Mouse (Mus musculus) lung, postnatal 4 days (tissue): ENCODE results near the gene Hagh.

Source experiments
- DNase-seq, 2 experiments: peaks; one replicate each; pipeline ENCODE4 v3.0.0; 2021

The Hagh gene

GRCm38 (mm10) chr17:24886932-24887271 is 47.0 kb downstream of the Hagh start:
- no peak for DNase-seq

DNA sequence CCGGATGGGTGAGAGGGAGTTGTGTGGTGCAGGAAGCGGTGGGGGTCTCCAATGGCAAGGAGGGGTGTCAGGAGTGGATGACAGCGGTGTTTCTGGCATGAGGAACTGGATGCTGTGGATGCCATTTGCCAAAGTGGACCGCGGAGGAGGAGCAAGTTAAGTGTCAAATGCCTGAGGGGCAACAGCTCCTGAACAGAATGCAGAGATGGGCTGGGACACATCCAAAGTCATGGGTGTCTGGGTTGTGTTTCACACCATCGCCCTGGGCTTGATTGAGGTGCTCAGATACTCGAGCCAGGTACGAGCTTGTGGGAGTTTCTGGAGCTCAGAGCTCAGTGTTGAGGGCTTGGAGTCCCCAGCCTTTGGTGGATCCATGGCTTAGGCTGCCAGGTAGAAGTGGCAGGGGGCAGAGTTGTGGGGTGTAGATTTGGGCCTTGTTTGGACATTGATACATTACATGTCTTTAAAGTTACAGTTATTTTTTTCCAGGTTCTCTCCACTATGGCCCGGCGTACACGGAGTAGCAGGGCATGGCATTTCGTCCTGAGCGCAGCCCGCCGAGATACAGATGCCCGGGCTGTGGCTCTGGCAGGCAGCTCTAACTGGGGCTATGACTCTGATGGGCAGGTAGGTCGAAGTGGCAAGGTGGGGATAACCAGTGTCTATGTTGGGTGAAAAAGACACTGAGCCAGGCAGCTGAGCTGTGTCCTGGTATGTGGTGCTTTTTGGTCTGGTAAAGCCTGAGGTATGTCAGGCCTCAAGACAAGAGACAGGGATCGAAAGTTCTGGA is 47.5 kb downstream of the Hagh start:
- peak in 1 of 2 experiments; percentile 26 for DNase-seq

DNA sequence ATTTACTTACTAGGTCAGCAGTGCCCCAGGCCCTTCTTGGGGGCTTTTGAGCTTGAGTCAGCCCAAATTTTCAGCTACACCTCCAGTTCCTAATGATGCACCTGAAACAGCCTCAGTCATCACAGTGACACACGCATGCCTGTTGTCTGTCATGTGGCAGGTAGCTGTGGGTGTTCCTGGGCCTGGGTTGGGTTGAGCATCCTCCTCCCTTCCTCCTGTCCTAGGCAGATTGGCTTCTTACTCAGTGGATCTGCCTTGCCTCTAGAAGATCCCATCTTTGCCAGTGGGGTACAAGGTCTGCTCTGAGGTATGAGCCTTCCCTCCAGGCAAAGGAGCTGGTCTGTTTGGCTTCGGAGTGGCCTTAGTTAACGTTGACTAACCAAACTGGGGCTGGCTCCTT is 48.9 kb downstream of the Hagh start:
- no peak for DNase-seq

- no peak for DNase-seq
Measured at GRCm38 (mm10) chr17:24890151-24891092, 50.5 kb downstream of the Hagh start.

GRCm38 (mm10) chr17:24891321-24891720 is 51.4 kb downstream of the Hagh start:
- DNase-seq, result no peak

- no peak for DNase-seq
Measured at GRCm38 (mm10) chr17:24892785-24893184, 52.8 kb downstream of the Hagh start.

- DNase-seq, result no peak
Measured at GRCm38 (mm10) chr17:24893276-24893675, 53.3 kb downstream of the Hagh start.

DNA sequence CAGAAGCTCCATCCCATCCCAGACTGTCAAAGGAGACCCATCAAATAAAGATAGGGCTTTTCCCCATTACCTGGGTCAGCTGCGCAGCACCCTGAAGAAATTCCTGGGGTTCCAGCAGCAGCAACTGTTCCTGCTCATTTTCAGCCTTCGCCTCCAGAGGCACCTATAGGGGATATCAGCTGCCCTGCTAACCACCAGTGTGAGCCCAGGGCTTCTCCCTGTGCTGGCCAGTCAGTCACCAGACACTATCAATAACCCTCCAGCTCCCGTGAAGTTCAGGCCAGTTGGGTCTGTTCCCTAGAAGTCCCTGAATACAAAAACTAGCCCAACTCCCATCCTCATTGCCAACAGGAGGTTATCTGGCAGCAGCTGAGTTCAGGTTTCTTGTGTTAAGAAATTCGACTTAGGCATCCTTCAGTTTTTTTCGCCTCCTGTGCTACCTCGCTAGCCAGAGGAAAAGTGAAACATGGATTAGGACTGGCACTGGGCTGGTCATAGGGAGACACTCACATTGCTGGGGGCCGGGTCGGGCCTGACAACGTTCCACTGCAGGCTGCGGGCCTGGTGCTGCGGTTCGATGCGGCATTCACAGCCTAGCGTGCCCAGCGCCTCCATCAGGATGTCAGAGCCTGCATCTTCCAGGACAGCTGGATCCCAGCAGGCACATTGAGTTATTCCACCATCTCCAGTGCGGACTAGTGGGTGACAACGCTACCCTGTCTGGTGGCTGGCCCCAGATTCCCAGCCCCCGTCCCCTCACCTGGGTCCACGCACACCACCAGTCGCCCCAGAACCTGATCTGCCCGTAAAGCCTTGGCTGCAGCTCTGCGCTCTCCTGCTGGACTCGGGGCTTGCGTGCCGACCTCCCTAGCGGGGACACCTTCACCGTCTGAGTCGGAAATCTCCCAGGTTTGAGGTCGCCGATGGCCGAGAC is 54.4 kb downstream of the Hagh start:
- no peak for DNase-seq

- DNase-seq, result peak; percentile 87 to 88
Measured at GRCm38 (mm10) chr17:24894995-24895547, 55.1 kb downstream of the Hagh start, which contains the start of the genes Eme2 and Mrps34. TSS of gene Eme2 (minus strand) at chr17:24895087. TSS of gene Mrps34 (plus strand) at chr17:24895116.

GRCm38 (mm10) chr17:24895571-24896240 is 55.8 kb downstream of the Hagh start:
- DNase-seq, result no peak

DNA sequence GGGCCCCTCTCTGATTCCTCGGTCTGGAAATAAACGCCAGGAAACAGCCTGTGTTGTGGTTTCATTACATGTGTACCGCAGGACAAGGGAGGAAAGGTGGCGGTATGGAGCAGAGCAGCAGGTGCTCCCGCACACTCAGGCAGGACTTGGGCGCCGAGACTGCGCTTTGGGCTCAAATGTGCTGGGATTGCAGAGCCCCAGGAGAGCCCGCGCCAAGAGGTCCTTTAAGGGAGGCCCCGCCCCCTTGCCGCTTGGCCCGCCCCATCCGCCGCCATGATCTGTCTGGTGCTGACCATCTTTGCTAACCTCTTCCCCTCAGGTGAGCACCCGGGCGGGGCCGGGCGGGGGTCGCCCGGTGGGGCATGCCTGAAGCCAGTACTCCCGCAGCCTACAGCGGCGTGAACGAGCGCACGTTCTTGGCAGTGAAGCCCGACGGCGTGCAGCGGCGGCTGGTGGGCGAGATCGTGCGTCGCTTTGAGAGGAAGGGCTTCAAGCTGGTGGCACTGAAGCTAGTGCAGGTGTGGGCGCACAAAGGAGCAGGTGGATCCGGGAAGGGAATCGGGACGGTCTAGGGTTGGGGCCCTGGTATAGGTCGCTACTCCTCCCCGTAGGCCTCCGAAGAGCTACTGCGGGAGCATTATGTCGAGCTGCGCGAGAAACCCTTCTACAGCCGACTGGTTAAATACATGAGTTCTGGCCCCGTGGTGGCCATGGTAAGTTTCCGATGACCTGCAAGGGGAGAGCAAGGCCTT is 56.5 kb downstream of the Hagh start, which contains the start of gene Nme3:
TSS of gene Nme3 (plus strand) at position 260 of the 752 bp plus-strand sequence.
- peak; percentile 78 to 81 for DNase-seq

- peak in 1 of 2 experiments; percentile 30 for DNase-seq
Measured at GRCm38 (mm10) chr17:24896993-24897269, 57.0 kb downstream of the Hagh start.

- peak in 1 of 2 experiments; percentile 24 for DNase-seq
Measured at GRCm38 (mm10) chr17:24897600-24897999, 57.7 kb downstream of the Hagh start.

- DNase-seq, result no peak
Measured at GRCm38 (mm10) chr17:24898041-24898854, 58.3 kb downstream of the Hagh start.

- no peak for DNase-seq
Measured at GRCm38 (mm10) chr17:24899153-24899552, 59.2 kb downstream of the Hagh start.

GRCm38 (mm10) chr17:24900014-24900413 is 60.1 kb downstream of the Hagh start:
- DNase-seq, result no peak

- no peak for DNase-seq
Measured at GRCm38 (mm10) chr17:24902124-24902523, 62.2 kb downstream of the Hagh start.

DNA sequence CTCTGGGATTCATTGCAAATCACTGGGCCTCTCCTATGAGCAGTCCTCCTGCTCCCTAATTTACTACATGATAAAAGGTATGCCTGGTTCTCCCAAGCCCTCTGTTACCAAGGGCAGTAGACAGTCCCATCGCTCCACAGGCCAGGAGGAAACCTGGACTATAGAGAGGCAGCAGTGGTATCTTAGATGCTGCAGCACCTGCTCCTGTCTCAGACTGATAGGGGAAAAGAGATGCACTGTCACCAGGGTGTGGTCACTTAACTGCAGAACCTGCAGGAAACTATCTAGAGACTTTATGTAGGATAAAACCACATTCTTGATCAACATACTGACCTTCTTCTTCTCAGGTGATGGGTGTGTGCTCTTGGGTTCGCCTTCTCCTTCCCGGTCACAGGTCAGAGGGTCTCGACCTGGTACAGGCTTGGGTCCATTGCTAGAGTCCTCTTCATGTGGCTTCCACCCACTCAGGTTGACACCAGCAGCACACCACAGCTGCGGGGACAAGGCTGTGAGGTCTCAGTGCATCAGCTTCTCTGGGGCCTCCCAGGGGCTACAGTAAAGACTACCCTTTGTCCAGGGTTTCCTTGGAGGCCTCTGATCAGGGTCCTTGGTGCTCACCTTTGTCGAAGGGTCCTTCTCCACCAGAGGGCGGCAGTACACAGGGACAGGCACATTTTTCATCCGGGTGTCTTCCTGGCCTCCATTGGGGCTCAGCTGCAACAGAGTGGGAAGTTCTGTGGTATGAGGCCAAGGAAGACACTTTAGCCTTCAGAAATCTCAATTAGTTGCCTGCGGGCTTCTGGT is 62.9 kb downstream of the Hagh start:
- DNase-seq, result peak in 1 of 2 experiments; percentile 45

- DNase-seq, result no peak
Measured at GRCm38 (mm10) chr17:24903767-24904166, 63.8 kb downstream of the Hagh start.
